Mouse (Mus musculus) CH12.LX (cell line): ENCODE measurements at regions not wholly inside any gene's neighbourhood (a gene's known extent, or its start where the extent isn't known, plus 50 kb on each side); places are given as distances from the start of the nearest gene placed in this dataset.

Experiments
- CTCF ChIP-seq, 2 experiments: IDR thresholded peaks in 1 of 2; conservative IDR thresholded peaks in 1 of 2; 2 replicates each; pipeline ENCODE4 v1.5.1; 2011 to 2012; ENCODE audit warnings: low read depth in 2 of 2, low read length in 2 of 2, improper control_type of control experiment in 1 of 2, inconsistent platforms in 1 of 2, mild to moderate bottlenecking in 1 of 2, moderate library complexity in 1 of 2
- ZC3H11A ChIP-seq: IDR thresholded peaks from 2 replicates; pipeline ENCODE4 v1.6.1; 2012; ENCODE audit warnings: low read depth, mild to moderate bottlenecking, inconsistent platforms, low read length, improper control_type of control experiment

- TF ChIP-seq CTCF (conservative IDR thresholded peaks at IDR 0.05 in 1 of 2, IDR thresholded peaks at IDR 0.05 in 1 of 2; ENCODE audit: low read depth in 2 of 2, low read length in 2 of 2) (no peak), ZC3H11A (no peak)
Observed at GRCm38 (mm10) chr12:77785647-77786046, 408.4 kb upstream of the Gm6657 start.
